Mouse (Mus musculus) midbrain, embryonic 10.5 days (tissue): ENCODE measurements at regions not wholly inside any gene's neighbourhood (a gene's known extent, or its start where the extent isn't known, plus 50 kb on each side); places are given as distances from the start of the nearest gene placed in this dataset.

Experiments
- DNase-seq: peaks from one replicate; pipeline ENCODE4 v3.0.0-alpha.2; 2017; ENCODE audit warnings: low spot score
- H3K27ac ChIP-seq: fragments of 300-500 bp; sonication (generic); replicated peaks from 2 replicates; pipeline ENCODE4 v1.5.1; 2016; ENCODE audit warnings: mild to moderate bottlenecking
- H3K27me3 ChIP-seq: fragments of 300-500 bp; sonication (generic); 2 replicates; pipeline ENCODE4 v1.6.1; 2016; ENCODE audit warnings: low read depth, mild to moderate bottlenecking; ENCODE audit not compliant: poor library complexity, severe bottlenecking
- H3K36me3 ChIP-seq: fragments of 300-500 bp; sonication (generic); 2 replicates; pipeline ENCODE4 v1.6.1; 2016; ENCODE audit warnings: mild to moderate bottlenecking, moderate library complexity
- H3K4me1 ChIP-seq: fragments of 300-500 bp; sonication (generic); 2 replicates; pipeline ENCODE4 v1.6.1; 2016
- H3K4me3 ChIP-seq: fragments of 300-500 bp; sonication (generic); 2 replicates; pipeline ENCODE4 v1.5.1; 2016; ENCODE audit warnings: mild to moderate bottlenecking, moderate library complexity
- H3K9me3 ChIP-seq: fragments of 300-500 bp; sonication (generic); replicated peaks from 2 replicates; pipeline ENCODE4 v1.6.1; 2016; ENCODE audit warnings: mild to moderate bottlenecking
- WGBS: fragments of 180-500 bp; shearing (Covaris S2); methylation state at CpG from one replicate; pipeline ENCODE4 v1.1.7; 2016; 5-methylcytosine and 5-hydroxymethylcytosine counted together

DNA sequence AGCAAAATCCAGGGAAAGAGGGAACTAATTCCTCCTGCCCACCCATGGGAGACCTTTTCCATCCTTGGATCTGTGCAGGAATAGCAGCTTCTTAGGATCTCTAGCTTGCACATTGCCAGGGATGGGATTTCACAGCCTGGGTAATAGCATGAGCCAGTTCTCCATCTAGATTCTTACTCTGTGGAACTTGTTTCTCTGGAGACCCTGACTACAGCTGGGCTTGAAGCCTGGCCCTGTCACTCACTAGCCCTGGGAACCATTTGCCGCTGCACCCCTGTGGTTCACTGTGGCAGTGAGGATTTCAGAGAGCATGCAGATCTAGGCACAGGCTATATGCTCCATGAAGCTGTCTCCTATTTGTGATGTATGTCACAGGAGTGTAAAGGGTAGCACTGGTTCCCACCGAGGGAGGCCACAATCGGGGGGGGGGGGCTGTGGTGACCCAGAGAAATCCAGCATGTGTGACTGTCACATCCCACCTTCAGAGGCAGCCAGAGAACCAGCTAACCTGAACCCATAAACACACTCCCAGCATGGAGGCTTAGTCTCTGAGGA lies 183.5 kb downstream of the Gadd45g start:
- H3K4me1 ChIP-seq, result peaks cover 18% of the 10 kb centered on the region
- no peak overlapping the region for H3K4me3 ChIP-seq
- H3K9me3 ChIP-seq, result no peaks in the 10 kb centered on the region
- peaks cover 8% of the 10 kb centered on the region; the same call in 1 of the 2 replicates for H3K27me3 ChIP-seq
- WGBS, result 75% methylated on average over 3 of the region's 3 CpGs
- no peak overlapping the region for H3K27ac ChIP-seq
- H3K36me3 ChIP-seq, result no peaks in the 10 kb centered on the region
- DNase-seq, result no peak

DNA sequence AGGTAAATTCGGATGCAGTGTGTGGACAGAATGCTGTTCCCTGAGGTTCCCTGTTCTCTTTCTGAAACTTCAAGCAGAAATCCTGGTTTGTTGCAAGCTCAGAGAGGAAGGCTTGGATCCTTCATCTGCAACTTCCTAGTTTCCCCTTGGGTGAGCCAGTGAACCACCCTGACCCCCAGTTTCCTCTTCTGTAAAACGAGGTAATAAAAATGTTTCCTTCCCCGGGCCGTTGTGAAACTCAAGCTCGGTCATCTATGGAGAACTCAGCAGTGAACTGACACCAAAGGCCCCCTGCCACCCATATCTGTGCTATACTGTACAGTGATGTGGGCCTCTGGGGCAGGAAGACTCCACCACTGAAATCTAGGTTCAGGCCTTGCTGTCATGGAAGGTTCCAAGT lies 185.0 kb downstream of the Gadd45g start:
- Histone ChIP-seq H3K4me3 (no peak overlapping the region), H3K36me3 (no peaks in the 10 kb centered on the region), H3K4me1 (peaks cover 12% of the 10 kb centered on the region), H3K9me3 (no peaks in the 10 kb centered on the region), H3K27me3 (no peaks in the 10 kb centered on the region; the same call in 1 of the 2 replicates), H3K27ac (no peak overlapping the region)
- WGBS, result 92% methylated on average over 5 of the region's 5 CpGs
- DNase-seq, result no peak

GRCm38 (mm10) chr13:52035731-52036130 lies 189.3 kb downstream of the Gadd45g start:
- Histone ChIP-seq H3K27ac (no peak overlapping the region), H3K36me3 (no peaks in the 10 kb centered on the region), H3K4me1 (peaks cover 8% of the 10 kb centered on the region), H3K27me3 (no peaks in the 10 kb centered on the region), H3K9me3 (no peaks in the 10 kb centered on the region), H3K4me3 (no peak overlapping the region)
- DNase-seq, result no peak
- 78% methylated on average over 6 of the region's 6 CpGs for WGBS

DNA sequence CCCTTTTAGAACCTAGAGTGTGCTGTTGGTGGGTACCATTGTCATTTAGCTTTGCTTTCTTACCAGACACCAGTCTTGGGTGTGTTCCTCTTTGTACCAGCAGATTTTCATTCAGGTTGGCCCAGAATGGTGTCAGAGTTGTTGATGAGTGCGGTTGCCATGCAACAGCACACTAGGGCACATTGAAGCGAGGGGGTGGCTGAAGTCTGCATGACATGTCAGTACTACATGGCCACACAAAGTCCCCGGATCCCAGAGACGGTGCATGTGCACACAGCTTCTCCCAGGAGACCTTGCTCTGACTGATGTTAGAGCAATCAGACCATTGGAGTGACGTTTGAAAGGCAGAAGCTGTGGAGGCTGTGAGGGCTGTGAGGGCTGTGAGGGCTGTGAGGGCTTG lies 189.9 kb downstream of the Gadd45g start:
- no peaks in the 10 kb centered on the region for H3K36me3 ChIP-seq
- 81% methylated on average over 5 of the region's 5 CpGs for WGBS
- no peak overlapping the region for H3K27ac ChIP-seq
- H3K4me1 ChIP-seq, result peaks cover 10% of the 10 kb centered on the region
- no peaks in the 10 kb centered on the region for H3K9me3 ChIP-seq
- H3K4me3 ChIP-seq, result no peak overlapping the region
- no peak for DNase-seq
- no peaks in the 10 kb centered on the region for H3K27me3 ChIP-seq

GRCm38 (mm10) chr13:52037218-52037617 lies 190.7 kb downstream of the Gadd45g start:
- Histone ChIP-seq H3K4me3 (no peak overlapping the region), H3K9me3 (no peaks in the 10 kb centered on the region), H3K36me3 (no peaks in the 10 kb centered on the region), H3K4me1 (peaks cover 16% of the 10 kb centered on the region), H3K27me3 (no peaks in the 10 kb centered on the region), H3K27ac (no peak overlapping the region)
- no peak for DNase-seq
- 85% methylated on average over 13 of the region's 13 CpGs for WGBS

- 0 out of 2 replicates have a peak overlapping the region, but pooled peaks have one; percentile 14 for H3K27ac ChIP-seq
Observed at GRCm38 (mm10) chr13:52041467-52042421, 195.3 kb downstream of the Gadd45g start.

DNA sequence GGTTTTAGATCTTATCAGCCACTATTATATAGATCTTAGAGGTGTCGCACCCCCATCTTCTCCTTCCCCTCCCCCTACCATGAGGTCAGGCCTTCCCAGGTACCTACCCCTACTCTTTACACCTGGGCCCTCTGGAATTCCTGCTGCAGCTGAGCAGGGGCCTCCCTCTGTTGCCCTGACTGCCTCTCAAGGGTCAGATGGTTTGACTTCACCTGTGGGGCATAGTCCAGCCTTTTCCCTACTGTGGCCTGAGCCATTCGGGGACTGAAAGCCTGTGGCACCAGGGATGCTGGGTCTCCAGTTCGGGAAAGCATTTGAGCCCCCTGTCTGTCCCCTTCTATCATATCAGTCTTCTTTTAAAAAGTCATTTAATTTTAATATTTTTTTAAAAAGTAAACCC lies 196.4 kb downstream of the Gadd45g start:
- 89% methylated on average over 3 of the region's 3 CpGs for WGBS
- no peak for DNase-seq
- H3K4me3 ChIP-seq, result no peak overlapping the region
- no peaks in the 10 kb centered on the region for H3K9me3 ChIP-seq
- no peak overlapping the region for H3K27ac ChIP-seq
- H3K4me1 ChIP-seq, result peaks cover 30% of the 10 kb centered on the region
- H3K36me3 ChIP-seq, result no peaks in the 10 kb centered on the region
- H3K27me3 ChIP-seq, result no peaks in the 10 kb centered on the region

More at GRCm38 (mm10) chr13:52041467-52042421, 195.3 kb downstream of the Gadd45g start:
- H3K36me3 ChIP-seq, result no peaks in the 10 kb centered on the region
- 76% methylated on average over 15 of the region's 15 CpGs for WGBS
- H3K4me3 ChIP-seq, result no peak overlapping the region
- no peaks in the 10 kb centered on the region for H3K27me3 ChIP-seq
- DNase-seq, result no peak
- H3K4me1 ChIP-seq, result peaks cover 21% of the 10 kb centered on the region
- no peaks in the 10 kb centered on the region for H3K9me3 ChIP-seq

DNA sequence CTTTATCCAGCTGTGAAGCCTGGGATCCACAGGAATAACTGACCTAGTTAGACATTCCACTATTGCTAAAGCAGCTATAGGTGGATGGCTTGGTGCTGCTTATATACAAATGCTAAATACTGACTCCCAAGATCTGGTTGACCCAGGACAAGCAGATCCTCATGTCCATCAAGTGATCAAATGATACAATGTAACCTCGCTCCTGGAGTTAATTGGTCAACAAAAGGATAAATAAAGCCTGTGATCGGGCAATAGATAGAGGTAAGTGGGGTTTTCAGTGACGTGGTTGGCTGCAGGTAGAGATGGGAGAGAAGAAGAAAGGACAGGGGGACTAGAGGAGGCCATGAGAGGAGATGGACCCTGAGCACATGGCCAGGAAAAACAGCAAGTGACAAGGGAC lies 197.4 kb downstream of the Gadd45g start:
- peaks cover 39% of the 10 kb centered on the region for H3K4me1 ChIP-seq
- no peak overlapping the region for H3K4me3 ChIP-seq
- WGBS, result 86% methylated on average over 3 of the region's 3 CpGs

DNA sequence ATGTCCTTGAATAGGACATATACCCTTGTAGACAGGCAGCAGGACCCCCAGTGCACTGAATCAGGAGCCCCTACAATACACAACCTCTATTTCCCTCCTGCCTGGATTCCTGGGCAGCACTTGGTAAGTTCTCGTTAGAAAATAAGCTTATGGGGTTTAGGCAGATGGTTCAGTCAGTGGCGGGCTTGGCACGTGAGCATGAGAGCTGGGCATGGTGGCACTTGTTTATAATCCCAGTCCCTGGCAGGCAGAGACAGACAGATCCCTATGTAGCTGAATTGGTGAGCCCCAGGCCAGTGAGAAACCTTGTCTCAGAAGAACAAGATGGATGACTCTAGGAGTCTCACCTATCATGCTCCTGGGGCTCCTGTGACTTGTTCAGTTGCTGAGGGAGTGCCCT lies 198.9 kb downstream of the Gadd45g start:
- H3K36me3 ChIP-seq, result no peaks in the 10 kb centered on the region
- no peak for DNase-seq
- H3K9me3 ChIP-seq, result peaks cover 7% of the 10 kb centered on the region; the same call in 1 of the 2 replicates
- no peaks in the 10 kb centered on the region for H3K27me3 ChIP-seq
- H3K4me3 ChIP-seq, result no peak overlapping the region
- 80% methylated on average over 3 of the region's 3 CpGs for WGBS
- H3K4me1 ChIP-seq, result peaks cover 39% of the 10 kb centered on the region
- no peak overlapping the region for H3K27ac ChIP-seq

More for the DNA sequence above, 197.4 kb downstream of the Gadd45g start:
- no peaks in the 10 kb centered on the region for H3K9me3 ChIP-seq
- H3K27me3 ChIP-seq, result no peaks in the 10 kb centered on the region
- H3K27ac ChIP-seq, result no peak overlapping the region
- no peak for DNase-seq
- no peaks in the 10 kb centered on the region for H3K36me3 ChIP-seq

DNA sequence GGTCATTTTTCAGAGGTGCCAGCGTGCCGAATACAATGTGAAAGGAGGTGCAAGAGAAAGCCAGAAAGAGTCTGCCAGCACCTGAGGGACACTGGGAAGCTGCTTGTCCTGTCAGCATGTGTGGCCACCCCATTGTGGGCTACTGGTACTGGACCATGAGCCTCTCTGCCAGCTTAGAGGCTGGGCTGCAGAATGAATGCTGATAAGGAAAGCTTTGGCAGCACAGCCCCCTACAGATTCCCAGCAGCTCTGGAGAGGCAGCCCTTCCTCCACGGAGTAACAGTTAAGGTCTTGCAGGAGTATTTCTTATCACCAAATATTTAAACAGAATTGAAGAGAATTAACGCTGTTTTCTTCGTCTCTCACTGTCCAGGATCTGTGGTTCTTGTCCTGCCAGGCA lies 199.5 kb downstream of the Gadd45g start:
- H3K27ac ChIP-seq, result 0 out of 2 replicates have a peak overlapping the region, but pooled peaks have one; percentile 13
- peaks cover 39% of the 10 kb centered on the region for H3K4me1 ChIP-seq
- H3K9me3 ChIP-seq, result peaks cover 7% of the 10 kb centered on the region; the same call in 1 of the 2 replicates
- no peaks in the 10 kb centered on the region for H3K36me3 ChIP-seq
- H3K4me3 ChIP-seq, result no peak overlapping the region
- WGBS, result 78% methylated on average over 5 of the region's 5 CpGs
- no peaks in the 10 kb centered on the region for H3K27me3 ChIP-seq
- DNase-seq, result no peak

DNA sequence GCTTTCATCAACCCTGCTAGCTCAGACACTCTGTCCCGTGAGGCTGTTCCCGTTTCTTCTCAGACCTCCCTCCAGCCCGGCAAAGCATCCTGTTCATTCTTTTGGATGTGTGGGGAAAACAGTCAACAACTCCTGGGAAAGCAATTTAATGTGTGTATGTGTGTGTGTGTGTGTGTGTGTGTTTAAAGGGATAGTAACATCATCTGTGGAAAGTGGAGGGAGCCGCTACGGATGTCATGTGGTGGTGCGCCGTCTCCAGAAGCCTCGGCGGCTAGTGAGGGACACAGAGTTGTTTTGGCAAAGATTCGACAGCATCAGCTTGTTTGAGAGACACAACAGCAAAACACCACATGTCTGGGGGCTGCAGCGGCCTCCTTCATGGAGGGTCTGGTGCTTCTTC lies 200.2 kb downstream of the Gadd45g start:
- no peaks in the 10 kb centered on the region for H3K36me3 ChIP-seq
- peak overlapping the region; percentile 13; the same call in 1 of the 2 replicates for H3K27ac ChIP-seq
- no peak overlapping the region for H3K4me3 ChIP-seq
- H3K9me3 ChIP-seq, result peaks cover 7% of the 10 kb centered on the region; the same call in 1 of the 2 replicates
- H3K4me1 ChIP-seq, result peaks cover 33% of the 10 kb centered on the region
- no peak for DNase-seq
- H3K27me3 ChIP-seq, result no peaks in the 10 kb centered on the region
- WGBS, result 84% methylated on average over 11 of the region's 11 CpGs

DNA sequence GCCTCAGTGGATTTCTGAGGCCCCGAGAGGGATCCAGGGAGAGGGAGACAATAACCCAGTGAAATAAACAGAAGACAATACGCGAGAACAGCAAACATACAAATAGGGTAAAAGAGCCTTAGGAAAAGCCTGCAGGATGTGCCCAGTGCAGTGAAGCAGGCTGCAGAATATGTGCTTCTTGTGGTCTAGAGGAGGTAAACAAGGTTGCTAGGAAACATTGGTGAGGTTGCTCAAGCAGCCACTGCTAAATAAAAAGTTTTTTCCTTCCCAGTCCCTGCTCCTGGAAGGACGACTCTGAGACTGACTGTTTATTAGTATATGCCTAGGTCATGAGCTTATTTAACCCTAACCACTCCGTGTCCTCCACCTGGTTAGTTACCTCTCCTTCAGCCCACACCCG lies 201.5 kb downstream of the Gadd45g start:
- WGBS, result 74% methylated on average over 6 of the region's 6 CpGs
- Histone ChIP-seq H3K27ac (no peak overlapping the region), H3K4me1 (peaks cover 31% of the 10 kb centered on the region), H3K36me3 (no peaks in the 10 kb centered on the region), H3K4me3 (no peak overlapping the region), H3K9me3 (peaks cover 7% of the 10 kb centered on the region; the same call in 1 of the 2 replicates), H3K27me3 (no peaks in the 10 kb centered on the region)
- DNase-seq, result no peak

- peaks cover 31% of the 10 kb centered on the region for H3K4me1 ChIP-seq
- H3K27me3 ChIP-seq, result no peaks in the 10 kb centered on the region
- H3K27ac ChIP-seq, result peak overlapping the region; percentile 28; the same call in 1 of the 2 replicates
- H3K9me3 ChIP-seq, result peaks cover 7% of the 10 kb centered on the region; the same call in 1 of the 2 replicates
- H3K36me3 ChIP-seq, result no peaks in the 10 kb centered on the region
- no peak overlapping the region for H3K4me3 ChIP-seq
- 90% methylated on average over 3 of the region's 3 CpGs for WGBS
- DNase-seq, result no peak
Observed at GRCm38 (mm10) chr13:52048777-52049176, 202.3 kb downstream of the Gadd45g start.
